Mouse (Mus musculus): ENCODE results near the gene Cacnb2.
"Not testable (repeated sequence)": the region's sequence is repeated elsewhere in the genome, so short reads cannot be mapped to it uniquely, and the experiment has no call there.

DNA sequence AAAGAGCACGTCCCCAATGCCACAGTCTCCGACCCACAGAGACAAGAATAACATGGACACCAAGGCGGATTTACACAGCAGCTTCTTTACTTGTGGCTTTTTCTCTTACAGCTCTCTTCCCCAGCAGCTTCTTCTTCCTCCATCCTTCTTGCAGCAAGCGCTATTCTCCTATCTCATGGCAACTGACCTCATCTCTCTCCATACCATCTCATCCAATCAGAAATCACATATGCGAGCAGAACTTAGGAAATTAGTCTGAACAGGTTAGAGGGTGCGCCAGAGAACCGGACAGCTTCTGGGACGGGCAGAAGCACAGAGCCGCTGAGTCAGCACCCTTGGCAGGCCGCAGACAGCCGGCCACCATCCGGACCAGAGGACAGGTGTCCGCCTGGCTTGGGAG lies 123.7 kb downstream of the Cacnb2 start:
- not testable (repeated sequence) for TF ChIP-seq MAFK (IDR thresholded peaks at IDR 0.05; ENCODE audit: insufficient read depth, low read depth, low read length); ZC3H11A (IDR thresholded peaks at IDR 0.05; ENCODE audit: borderline replicate concordance, low read depth, low read length); HCFC1 (IDR thresholded peaks at IDR 0.05; ENCODE audit: borderline replicate concordance, insufficient read depth, low read length); ZNF384 (IDR thresholded peaks at IDR 0.05; ENCODE audit: low read depth, low read length)

All from ES-E14 (cell line).